8 mouse cellular contexts compared by ENCODE assay signal in the genomic region with DNA sequence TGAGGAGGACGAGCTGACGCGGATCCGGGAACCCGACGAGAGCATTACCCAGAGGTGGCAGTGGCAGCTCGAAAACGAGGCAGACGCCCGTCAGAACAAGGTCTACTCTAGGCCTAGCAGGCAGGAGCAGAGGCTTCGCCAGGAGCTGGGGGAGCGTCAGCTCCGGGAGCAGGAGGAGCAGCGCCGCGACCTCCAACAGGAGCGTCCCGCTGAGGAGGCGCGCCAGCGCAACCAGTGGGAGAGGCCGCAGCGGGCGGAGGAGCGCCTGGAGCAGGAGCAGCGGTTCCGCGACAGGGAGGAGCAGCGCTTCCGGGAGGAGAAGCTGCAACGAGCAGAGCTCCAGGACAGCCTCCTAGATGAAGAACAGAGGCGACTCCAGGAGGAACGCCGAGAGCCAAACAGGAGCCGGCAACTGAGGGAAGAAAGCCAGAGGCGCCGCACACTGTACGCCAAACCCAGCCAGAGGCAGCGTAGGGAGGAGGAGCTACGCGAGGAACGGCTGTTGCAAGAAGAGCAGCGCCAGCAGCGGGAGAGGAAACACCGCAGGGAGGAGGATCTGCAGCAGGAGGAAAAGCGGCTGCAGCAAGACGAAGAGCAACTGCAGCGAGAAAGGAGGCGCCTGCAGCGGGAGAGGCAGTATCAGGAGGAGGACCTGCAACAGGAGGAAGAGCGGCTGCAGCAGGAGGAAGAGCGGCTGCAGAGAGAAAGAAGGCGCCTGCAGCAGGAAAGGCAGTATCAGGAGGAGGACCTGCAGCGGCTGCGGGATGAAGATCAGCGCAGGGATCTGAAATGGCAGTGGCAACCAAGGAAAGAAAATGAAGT. TPM values are rescaled to one million over a fixed set of nuclear protein-coding genes. Genes with fewer than 3 reads are reported as not detected.
DNase-seq lines count a peak whose midpoint lies in the region; ATAC-seq lines count a peak whose summit lies in the region.

No protein-coding gene starts in this region.

- peak overlapping the region; percentile 20 for H3K9ac ChIP-seq in intestine, embryonic 14.5 days (ENCODE audit: low read length)

- peak overlapping the region; percentile 94 for H3K4me2 ChIP-seq in intestine, embryonic 14.5 days (ENCODE audit: low read length)

- intact Hi-C loops in left cerebral cortex, postnatal 14 days (cut with DNase I) = no loop called here

- H3K27ac ChIP-seq in intestine, embryonic 14.5 days (ENCODE audit: low read depth) = peak overlapping the region; percentile 48

- peak overlapping the region; percentile 44 for H3K4me3 ChIP-seq in intestine, embryonic 14.5 days (ENCODE audit: low read depth, low read length)
- peak overlapping the region; percentile 92 for H3K4me3 ChIP-seq in megakaryocyte, embryonic 14.5 days (replicated peaks)

- DNase-seq in adrenal gland, adult (ENCODE audit: inconsistent age in 2 of 2, low spot score in 1 of 2) = peak; percentile 72 to 94
- DNase-seq in embryo, embryonic 10.5 days (ENCODE audit: low spot score) = peak; percentile 85
- DNase-seq in gastrocnemius, postnatal 4 days (ENCODE audit: low spot score in 2 of 2) = peak; percentile 40 to 66
- peak; percentile 91 for DNase-seq in intestine, embryonic 14.5 days (ENCODE audit: low spot score)
- peak; percentile 58 to 66 for DNase-seq in left cerebral cortex, postnatal 14 days (ENCODE audit: low spot score in 2 of 2)
- peak; percentile 69 to 72 for DNase-seq in right cerebral cortex, postnatal 10 days (ENCODE audit: low spot score in 2 of 2)

- H3K4me1 ChIP-seq in intestine, embryonic 14.5 days (replicated peaks; ENCODE audit: control insufficient read depth, insufficient read depth, low read length) = peaks cover 12% of the 10 kb centered on the region; the same call in 1 of the 2 replicates
- peaks cover 43% of the 10 kb centered on the region for H3K4me1 ChIP-seq in megakaryocyte, embryonic 14.5 days

- H3K9me3 ChIP-seq in intestine, embryonic 14.5 days (ENCODE audit: control insufficient read depth, low read length) = no peaks in the 10 kb centered on the region
- H3K9me3 ChIP-seq in megakaryocyte, embryonic 14.5 days = peaks cover 17% of the 10 kb centered on the region; the same call in 1 of the 2 replicates

- no peaks in the 10 kb centered on the region for H3K36me3 ChIP-seq in intestine, embryonic 14.5 days (ENCODE audit: control insufficient read depth, insufficient read depth, low read length)
- H3K36me3 ChIP-seq in megakaryocyte, embryonic 14.5 days (replicated peaks; ENCODE audit: low read length) = no peaks in the 10 kb centered on the region

- peak; percentile 79 for ATAC-seq in intestine, embryonic 14.5 days (replicated peaks; ENCODE audit: low FRiP score, low TSS enrichment, low read depth)
- no peak for ATAC-seq in erythroid progenitor cell, adult 5-6 weeks (replicated peaks; ENCODE audit: low FRiP score, poor library complexity, severe bottlenecking)

- peaks cover 46% of the 10 kb centered on the region for H3K27me3 ChIP-seq in intestine, embryonic 14.5 days (replicated peaks; ENCODE audit: control insufficient read depth, insufficient read depth, low read length)
- H3K27me3 ChIP-seq in megakaryocyte, embryonic 14.5 days (replicated peaks) = peaks cover 72% of the 10 kb centered on the region

- 1% methylated on average over 52 of the region's 56 CpGs for WGBS in intestine, embryonic 14.5 days

RNA-seq across cellular contexts. Expression of a gene that starts 2.4 kb away (rescaled TPM):
- total RNA-seq in gastrocnemius, postnatal 4 days (2021) = under 1 TPM; 0.34 to 0.42 TPM
- polyA plus RNA-seq in intestine, embryonic 14.5 days (2014; fragmentation: Nextera tagmentation; extraction: Ambion mirVana) = 0.97 and 1.4 TPM in 2 replicates
- under 1 TPM; 0.83 to 0.99 TPM for total RNA-seq in left cerebral cortex, postnatal 14 days (2021)
- polyA plus RNA-seq in megakaryocyte, embryonic 14.5 days (2012; ENCODE audit: insufficient read depth, low replicate concordance) = not detected in 2 replicates
- not detected in 2 replicates for total RNA-seq in erythroid progenitor cell, adult 5-6 weeks (2015; ENCODE audit: low replicate concordance)
- total RNA-seq in erythroid progenitor cell, adult 5-6 weeks (2017; ENCODE audit: low replicate concordance) = 0.26 TPM in 1 of 2 replicates, not detected in the other

RNA-seq across cellular contexts. Expression of a gene that starts 24.0 kb away (rescaled TPM):
- total RNA-seq in gastrocnemius, postnatal 4 days (2021) = not detected
- not detected in 2 replicates for polyA plus RNA-seq in intestine, embryonic 14.5 days (2014; fragmentation: Nextera tagmentation; extraction: Ambion mirVana)
- not detected for total RNA-seq in left cerebral cortex, postnatal 14 days (2021)
- polyA plus RNA-seq in megakaryocyte, embryonic 14.5 days (2012; ENCODE audit: insufficient read depth, low replicate concordance) = not detected in 2 replicates
- not detected in 2 replicates for total RNA-seq in erythroid progenitor cell, adult 5-6 weeks (2015; ENCODE audit: low replicate concordance)
- total RNA-seq in erythroid progenitor cell, adult 5-6 weeks (2017; ENCODE audit: low replicate concordance) = not detected in 2 replicates

RNA-seq across cellular contexts. Expression of a gene that starts 51.1 kb away (rescaled TPM):
- not detected for total RNA-seq in gastrocnemius, postnatal 4 days (2021)
- not detected in 2 replicates for polyA plus RNA-seq in intestine, embryonic 14.5 days (2014; fragmentation: Nextera tagmentation; extraction: Ambion mirVana)
- not detected for total RNA-seq in left cerebral cortex, postnatal 14 days (2021)
- not detected in 2 replicates for polyA plus RNA-seq in megakaryocyte, embryonic 14.5 days (2012; ENCODE audit: insufficient read depth, low replicate concordance)
- not detected in 2 replicates for total RNA-seq in erythroid progenitor cell, adult 5-6 weeks (2015; ENCODE audit: low replicate concordance)
- total RNA-seq in erythroid progenitor cell, adult 5-6 weeks (2017; ENCODE audit: low replicate concordance) = not detected in 2 replicates
